Mouse (Mus musculus) heart, embryonic 11.5 days (tissue): Measurements from ENCODE around the gene Eddm3b. TPM values are rescaled to one million over a fixed set of nuclear protein-coding genes. Genes with fewer than 3 reads are reported as not detected.
"Not testable (repeated sequence)": the region's sequence is repeated elsewhere in the genome, so short reads cannot be mapped to it uniquely, and the experiment has no call there.

Experiments used
- ATAC-seq: fragments of 200-750 bp; cut with Nextera tagmentation; replicated peaks from 2 replicates; pipeline ENCODE4 v1.8.0; 2017; ENCODE audit warnings: moderate library complexity; ENCODE audit not compliant: insufficient number of reproducible peaks, low FRiP score, low TSS enrichment
- H3K27ac ChIP-seq: fragments of 300-500 bp; sonication (generic); 2 replicates; pipeline ENCODE4 v1.5.1; 2014; ENCODE audit warnings: mild to moderate bottlenecking, low read depth, low read length
- H3K27me3 ChIP-seq: fragments of 300-500 bp; sonication (generic); 2 replicates; pipeline ENCODE4 v1.6.1; 2014; ENCODE audit warnings: mild to moderate bottlenecking, low read length, mixed read lengths; ENCODE audit not compliant: control insufficient read depth, insufficient read depth
- H3K36me3 ChIP-seq: fragments of 300-500 bp; sonication (generic); 2 replicates; pipeline ENCODE4 v1.6.1; 2014; ENCODE audit warnings: mild to moderate bottlenecking, low read length, moderate library complexity, mixed read lengths; ENCODE audit not compliant: control insufficient read depth, insufficient read depth
- H3K4me1 ChIP-seq: fragments of 300-500 bp; sonication (generic); 2 replicates; pipeline ENCODE4 v1.6.1; 2014; ENCODE audit warnings: low read length; ENCODE audit not compliant: control insufficient read depth, insufficient read depth
- H3K4me2 ChIP-seq: fragments of 300-500 bp; sonication (generic); 2 replicates; pipeline ENCODE4 v1.6.1; 2014; ENCODE audit warnings: mild to moderate bottlenecking, moderate library complexity
- H3K4me3 ChIP-seq: fragments of 300-500 bp; sonication (generic); 2 replicates; pipeline ENCODE4 v1.5.1; 2014; ENCODE audit warnings: low read depth, low read length
- H3K9ac ChIP-seq: fragments of 300-500 bp; sonication (generic); 2 replicates; pipeline ENCODE4 v1.6.1; 2014; ENCODE audit warnings: mild to moderate bottlenecking, low read depth, low read length, moderate library complexity
- H3K9me3 ChIP-seq: fragments of 300-500 bp; sonication (generic); replicated peaks from 2 replicates; pipeline ENCODE4 v1.6.1; 2016; ENCODE audit warnings: low read length; ENCODE audit not compliant: control insufficient read depth
- WGBS: fragments of 180-500 bp; shearing (Covaris S2); extraction: QIAGEN DNeasy Blood & Tissue Kit; methylation state at CpG from one replicate; pipeline ENCODE4 v1.1.7; 2014; ENCODE audit not compliant: insufficient replicate concordance; 5-methylcytosine and 5-hydroxymethylcytosine counted together
- polyA plus RNA-seq: library from polyadenylated mRNA; unstranded; fragments of >200 nt; fragmentation: Nextera tagmentation; extraction: Ambion mirVana; gene quantifications from 2 replicates; pipeline ENCODE4 v1.2.1, GENCODE M21; 2014

Gene Eddm3b
- polyA plus RNA-seq, 1 experiment from 2014 or later = not detected

GRCm38 (mm10) chr14:51090921-51091900 is 23.0 kb upstream of the Eddm3b start, which contains the start of the genes Rnase4 and Ang:
Rnase4 (plus strand) TSS chr14:51091077.
Ang (plus strand) TSS chr14:51091150.
- peak within 1 kb of the TSS; percentile 64 for H3K4me3 ChIP-seq
- ATAC-seq = no peak

GRCm38 (mm10) chr14:51092073-51092620 is 22.1 kb upstream of the Eddm3b start:
- H3K4me2 ChIP-seq = no peak overlapping the region

More at GRCm38 (mm10) chr14:51090921-51091900, 23.0 kb upstream of the Eddm3b start, which contains the start of the genes Rnase4 and Ang:
- Histone ChIP-seq H3K36me3 (no peaks in the 10 kb centered on the region), H3K27ac (peak within 1 kb of the TSS; percentile 82), H3K9me3 (no peaks in the 10 kb centered on the region), H3K9ac (peak within 1 kb of the TSS; percentile 74), H3K4me1 (no peaks in the 10 kb centered on the region), H3K27me3 (no peaks in the 10 kb centered on the region), H3K4me2 (peak within 1 kb of the TSS; percentile 80)
- 7% methylated on average over 33 of the region's 33 CpGs for WGBS

GRCm38 (mm10) chr14:51093496-51093895 is 20.7 kb upstream of the Eddm3b start:
- WGBS = 24% methylated on average over 3 of the region's 3 CpGs
- no peak for ATAC-seq
- H3K4me1 ChIP-seq = no peaks in the 10 kb centered on the region

More at GRCm38 (mm10) chr14:51092073-51092620, 22.1 kb upstream of the Eddm3b start:
- Histone ChIP-seq H3K27ac (no peak overlapping the region), H3K9me3 (no peaks in the 10 kb centered on the region), H3K9ac (no peak overlapping the region), H3K4me1 (no peaks in the 10 kb centered on the region), H3K27me3 (no peaks in the 10 kb centered on the region), H3K36me3 (no peaks in the 10 kb centered on the region), H3K4me3 (no peak overlapping the region)
- 49% methylated on average over 8 of the region's 8 CpGs for WGBS
- ATAC-seq = no peak

GRCm38 (mm10) chr14:51094096-51094875 is 19.9 kb upstream of the Eddm3b start:
- no peak overlapping the region for H3K4me2 ChIP-seq
- no peak overlapping the region for H3K27ac ChIP-seq
- no peak for ATAC-seq
- no peak overlapping the region for H3K4me3 ChIP-seq
- H3K4me1 ChIP-seq = no peaks in the 10 kb centered on the region
- no peaks in the 10 kb centered on the region for H3K9me3 ChIP-seq
- H3K27me3 ChIP-seq = no peaks in the 10 kb centered on the region
- H3K9ac ChIP-seq = no peak overlapping the region
- 79% methylated on average over 5 of the region's 5 CpGs for WGBS
- no peaks in the 10 kb centered on the region for H3K36me3 ChIP-seq

More at GRCm38 (mm10) chr14:51093496-51093895, 20.7 kb upstream of the Eddm3b start:
- Histone ChIP-seq H3K9me3 (no peaks in the 10 kb centered on the region), H3K4me3 (no peak overlapping the region), H3K27ac (no peak overlapping the region), H3K27me3 (no peaks in the 10 kb centered on the region), H3K9ac (no peak overlapping the region), H3K4me2 (no peak overlapping the region), H3K36me3 (no peaks in the 10 kb centered on the region)

GRCm38 (mm10) chr14:51094921-51095320 is 19.3 kb upstream of the Eddm3b start:
- ATAC-seq = no peak
- H3K9ac ChIP-seq = no peak overlapping the region
- no peaks in the 10 kb centered on the region for H3K36me3 ChIP-seq
- no peak overlapping the region for H3K4me3 ChIP-seq
- H3K27me3 ChIP-seq = no peaks in the 10 kb centered on the region
- WGBS = 64% methylated on average over 9 of the region's 9 CpGs
- no peak overlapping the region for H3K4me2 ChIP-seq
- no peaks in the 10 kb centered on the region for H3K9me3 ChIP-seq
- H3K27ac ChIP-seq = no peak overlapping the region
- H3K4me1 ChIP-seq = no peaks in the 10 kb centered on the region

- H3K4me1 ChIP-seq = no peaks in the 10 kb centered on the region
- no peaks in the 10 kb centered on the region for H3K9me3 ChIP-seq
- H3K36me3 ChIP-seq = no peaks in the 10 kb centered on the region
- no peak overlapping the region for H3K4me2 ChIP-seq
- 59% methylated on average over 9 of the region's 9 CpGs for WGBS
- H3K4me3 ChIP-seq = no peak overlapping the region
- H3K27me3 ChIP-seq = no peaks in the 10 kb centered on the region
- ATAC-seq = no peak
- H3K9ac ChIP-seq = no peak overlapping the region
- no peak overlapping the region for H3K27ac ChIP-seq
These were observed 18.3 kb upstream of the Eddm3b start for GRCm38 (mm10) chr14:51095736-51096524.

- H3K27me3 ChIP-seq, H3K9ac ChIP-seq, ATAC-seq, H3K4me3 ChIP-seq, H3K36me3 ChIP-seq, H3K9me3 ChIP-seq, H3K4me2 ChIP-seq, H3K27ac ChIP-seq, H3K4me1 ChIP-seq: not testable (repeated sequence)
- WGBS = 33% methylated on average over 1 of the region's 1 CpGs
These were observed 15.9 kb upstream of the Eddm3b start for GRCm38 (mm10) chr14:51098300-51098699.

- H3K36me3 ChIP-seq = no peaks in the 10 kb centered on the region
- no peak overlapping the region for H3K4me3 ChIP-seq
- no peak overlapping the region for H3K4me2 ChIP-seq
- H3K9ac ChIP-seq = no peak overlapping the region
- ATAC-seq = no peak
- no peaks in the 10 kb centered on the region for H3K27me3 ChIP-seq
- no peaks in the 10 kb centered on the region for H3K9me3 ChIP-seq
- 94% methylated on average over 11 of the region's 11 CpGs for WGBS
- H3K4me1 ChIP-seq = no peaks in the 10 kb centered on the region
- H3K27ac ChIP-seq = no peak overlapping the region
These were observed 15.3 kb upstream of the Eddm3b start for GRCm38 (mm10) chr14:51098921-51099320.
